Mouse (Mus musculus) thymus, adult 18-20 months (tissue): ENCODE results near the gene Calm3.

ENCODE experiments used
- DNase-seq, 2 experiments: peaks; one replicate each; pipeline ENCODE4 v3.0.0; 2022; ENCODE audit warnings: mixed read lengths in 2 of 2

Gene Calm3

GRCm38 (mm10) chr7:16940292-16940691 lies 16.4 kb upstream of the Calm3 start:
- DNase-seq = no peak

GRCm38 (mm10) chr7:16938117-16938791 lies 14.3 kb upstream of the Calm3 start:
- no peak for DNase-seq

GRCm38 (mm10) chr7:16937312-16937711 lies 13.4 kb upstream of the Calm3 start:
- DNase-seq = no peak

- no peak for DNase-seq
Measured at GRCm38 (mm10) chr7:16932704-16933577, 9.0 kb upstream of the Calm3 start.

GRCm38 (mm10) chr7:16931968-16932627 lies 8.2 kb upstream of the Calm3 start:
- DNase-seq = peak in 1 of 2 experiments; percentile 65

- DNase-seq = no peak
Measured at GRCm38 (mm10) chr7:16930850-16931249, 6.9 kb upstream of the Calm3 start.

GRCm38 (mm10) chr7:16928341-16928740 lies 4.4 kb upstream of the Calm3 start:
- DNase-seq = no peak

GRCm38 (mm10) chr7:16923283-16924036 lies 454 bp downstream of the Calm3 start:
- peak; percentile 41 to 66 for DNase-seq

GRCm38 (mm10) chr7:16922360-16922973 lies 1.4 kb downstream of the Calm3 start:
- no peak for DNase-seq

- no peak for DNase-seq
Measured at GRCm38 (mm10) chr7:16921881-16922335, 2.0 kb downstream of the Calm3 start.

GRCm38 (mm10) chr7:16920818-16921791 lies 2.8 kb downstream of the Calm3 start:
- no peak for DNase-seq

GRCm38 (mm10) chr7:16920150-16920579 lies 3.7 kb downstream of the Calm3 start:
- DNase-seq = no peak

- no peak for DNase-seq
Measured at GRCm38 (mm10) chr7:16919395-16920149, 4.3 kb downstream of the Calm3 start.

GRCm38 (mm10) chr7:16918670-16919069 lies 5.2 kb downstream of the Calm3 start:
- DNase-seq = no peak

GRCm38 (mm10) chr7:16918014-16918413 lies 5.9 kb downstream of the Calm3 start:
- no peak for DNase-seq

GRCm38 (mm10) chr7:16917447-16917846 lies 6.5 kb downstream of the Calm3 start:
- DNase-seq = no peak

GRCm38 (mm10) chr7:16916342-16917265 lies 7.3 kb downstream of the Calm3 start:
- no peak for DNase-seq

GRCm38 (mm10) chr7:16915461-16916340 lies 8.2 kb downstream of the Calm3 start:
- no peak for DNase-seq
